Mouse (Mus musculus) ES-Bruce4 (cell line): ENCODE results near the gene Fam222b.

Experiments
- CTCF ChIP-seq: IDR thresholded peaks from one replicate; pipeline ENCODE4 v1.8.1; 2011; ENCODE audit warnings: low read depth, low read length
- POLR2A ChIP-seq: IDR thresholded peaks from one replicate; pipeline ENCODE4 v1.8.1; 2011; ENCODE audit warnings: low read length; ENCODE audit not compliant: insufficient read depth

DNA sequence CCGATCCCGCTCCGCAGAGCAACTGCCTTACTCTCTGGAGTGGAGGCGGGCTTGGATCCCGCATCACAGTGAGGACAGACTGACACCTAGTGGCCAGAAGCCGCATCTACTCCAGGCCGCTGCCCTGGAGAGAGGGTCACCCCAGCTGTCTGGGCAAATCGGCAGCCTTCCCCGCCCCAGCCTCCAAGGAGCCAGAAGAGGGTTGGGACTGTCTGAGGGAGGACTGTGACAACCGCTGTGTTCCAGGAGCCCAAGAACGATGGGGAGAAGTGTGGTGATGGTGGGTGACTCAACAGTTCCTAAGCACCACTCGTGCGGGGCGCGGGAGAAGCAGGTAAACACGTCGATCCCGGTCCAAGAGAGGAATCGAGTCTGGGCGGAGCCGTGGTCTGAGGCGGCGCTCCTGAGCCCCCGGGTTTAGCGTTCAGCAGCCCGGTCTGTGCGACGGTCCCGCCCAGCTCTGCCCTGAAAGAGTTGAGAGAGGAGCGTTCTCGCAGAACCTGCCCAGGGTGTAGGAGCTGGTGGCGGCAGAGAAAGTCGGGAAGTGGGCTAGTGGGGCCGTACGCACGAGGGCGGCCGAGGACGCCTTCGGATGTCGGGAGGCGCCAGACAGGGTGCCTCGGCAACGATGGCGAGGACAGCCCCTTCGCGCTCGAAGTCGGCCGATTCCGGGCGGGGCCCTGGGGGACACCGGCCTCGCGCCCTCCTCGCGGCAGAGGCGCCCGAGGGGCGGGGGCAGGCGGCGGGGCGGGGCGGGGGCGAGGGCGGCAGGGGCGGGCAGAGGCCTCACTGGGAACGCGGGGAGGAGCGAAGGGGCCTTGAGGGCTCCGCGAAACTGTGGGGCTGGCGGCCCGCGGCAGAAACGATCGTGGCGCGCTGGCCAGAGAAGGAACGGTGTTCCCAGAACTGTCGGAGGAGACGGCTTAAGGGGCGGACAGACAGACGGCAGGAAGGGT, 83.7 kb downstream of the Fam222b start:
- TF ChIP-seq CTCF (peak; percentile 91), POLR2A (peak; percentile 42)
